Mouse (Mus musculus) ES-Bruce4 (cell line): ENCODE data around the gene Ggct.

Experiments
- CTCF ChIP-seq: IDR thresholded peaks from one replicate; pipeline ENCODE4 v1.8.1; 2011; ENCODE audit warnings: low read depth, low read length
- EP300 ChIP-seq: IDR thresholded peaks from 2 replicates; pipeline ENCODE4 v1.6.1; 2011; ENCODE audit warnings: low read depth, low read length; ENCODE audit not compliant: insufficient read depth
- POLR2A ChIP-seq: IDR thresholded peaks from one replicate; pipeline ENCODE4 v1.8.1; 2011; ENCODE audit warnings: low read length; ENCODE audit not compliant: insufficient read depth

GRCm38 (mm10) chr6:54943753-54944152, 49.0 kb downstream of the Ggct start:
- no peak for TF ChIP-seq CTCF
- no peak for TF ChIP-seq POLR2A
- no peak for TF ChIP-seq EP300
